Mouse (Mus musculus) T-helper 17 cell (primary cell): ENCODE measurements at regions not wholly inside any gene's neighbourhood (a gene's known extent, or its start where the extent isn't known, plus 50 kb on each side); places are given as distances from the start of the nearest gene placed in this dataset.

Source experiments
- in situ Hi-C, 2 experiments: fragments of 300-600 bp; cut with MboI, MseI; formaldehyde crosslinking; loops; 1 replicate in 1 of 2; 2 replicates in 1 of 2; pipeline ENCODE4 v1.15.1; 2025; ENCODE audit warnings: high pct_unique_total_duplicates in 2 of 2

DNA sequence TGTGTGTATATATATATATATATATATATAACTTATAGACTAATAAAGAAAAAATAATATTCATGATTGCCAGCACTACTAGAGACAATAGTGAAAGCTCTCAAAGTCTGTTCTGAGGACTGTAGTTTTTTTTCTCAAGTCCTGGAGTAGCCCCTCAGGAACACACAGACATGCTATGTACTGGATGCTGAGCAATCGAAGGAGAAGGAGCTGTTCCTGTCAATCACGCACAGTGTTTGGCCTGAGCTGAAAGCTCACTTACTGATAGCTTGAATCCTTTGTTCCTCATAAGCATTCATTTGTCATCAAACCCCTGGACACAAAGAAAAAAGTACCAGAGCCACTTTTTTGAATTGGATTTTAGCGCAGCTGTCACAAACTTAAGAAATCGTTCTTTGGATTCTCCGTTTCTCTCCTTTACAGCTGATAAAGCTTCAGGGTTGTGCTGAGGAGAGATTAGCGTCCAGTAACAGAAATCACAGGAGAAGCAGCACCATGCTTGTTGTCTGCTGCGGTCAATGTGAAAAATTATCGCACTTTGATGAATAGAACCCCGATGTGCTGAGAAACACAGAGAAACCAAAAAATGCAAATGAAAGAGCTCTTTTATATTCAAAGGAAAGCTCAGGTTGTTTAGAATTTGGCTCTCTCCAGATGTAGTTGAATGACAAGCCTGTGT lies 702.2 kb upstream of the Tyrp1 start:
- in situ Hi-C loops: no loop called here

GRCm38 (mm10) chr4:80140261-80140660 lies 693.7 kb upstream of the Tyrp1 start:
- in situ Hi-C loops: loop anchor here in 1 of 2 experiments (10.0 kb wide), 1 partner anchor 475 kb away; no protein-coding TSS in a partner anchor

GRCm38 (mm10) chr4:80159842-80160241 lies 674.1 kb upstream of the Tyrp1 start:
- in situ Hi-C loops: no loop called here

- in situ Hi-C loops: no loop called here
Observed at GRCm38 (mm10) chr4:80173229-80173628, 660.7 kb upstream of the Tyrp1 start.

DNA sequence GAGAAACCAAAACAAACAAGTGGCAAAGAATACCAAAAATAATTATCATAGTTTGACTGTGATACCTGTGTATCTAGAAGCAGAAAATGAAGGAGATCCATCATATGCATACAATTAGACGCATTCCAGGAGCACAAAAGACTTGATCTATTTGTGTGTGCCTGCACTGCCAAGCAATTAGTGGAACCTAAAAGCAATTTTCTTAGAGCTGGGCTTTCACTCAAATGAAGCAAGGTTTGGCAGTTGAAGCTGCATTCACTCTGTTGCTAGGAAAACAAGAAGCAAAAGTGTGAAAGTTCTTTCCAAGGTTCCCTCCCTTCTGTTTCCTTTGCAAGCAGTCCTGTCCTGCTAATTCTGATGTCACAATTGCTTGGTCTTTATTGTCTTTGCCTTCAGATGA lies 631.7 kb upstream of the Tyrp1 start:
- in situ Hi-C loops: no loop called here

DNA sequence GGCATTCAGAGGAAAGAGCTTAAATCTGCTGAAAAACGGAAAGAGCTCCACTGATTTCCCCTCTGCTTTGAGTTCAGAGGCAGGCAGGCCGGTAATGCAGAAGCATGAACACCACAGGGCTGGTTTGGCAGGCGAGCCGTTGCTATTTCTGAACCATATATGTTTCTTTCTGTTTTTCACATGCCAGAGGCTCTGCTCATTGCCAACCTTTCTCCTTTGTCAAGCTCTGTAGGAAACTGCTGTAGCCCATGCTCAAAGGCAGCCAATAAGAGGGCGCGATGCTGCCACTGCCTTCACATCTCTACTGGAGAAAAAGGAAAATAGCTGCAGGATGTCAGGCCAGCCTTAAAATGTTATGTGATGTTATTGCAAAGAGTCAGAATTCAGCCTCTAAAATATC lies 630.0 kb upstream of the Tyrp1 start:
- in situ Hi-C loops: no loop called here

- in situ Hi-C loops: no loop called here
Observed at GRCm38 (mm10) chr4:80204374-80204773, 629.5 kb upstream of the Tyrp1 start.
